Mouse (Mus musculus): ENCODE measurements around the gene Stard7. TPM values are rescaled to one million over a fixed set of nuclear protein-coding genes. Genes with fewer than 3 reads are reported as not detected.

The Stard7 gene
- polyA plus RNA-seq, 1 experiment from 2014 or later = 135 TPM

- Histone ChIP-seq H3K9me3 (replicated peaks) (peaks cover 4% of the 10 kb centered on the region; the same call in 1 of the 2 replicates), H3K36me3 (no peaks in the 10 kb centered on the region), H3K27me3 (replicated peaks) (no peaks in the 10 kb centered on the region), H3K4me2 (no peak overlapping the region), H3K4me1 (replicated peaks) (no peaks in the 10 kb centered on the region), H3K27ac (ENCODE audit: poor library complexity, severe bottlenecking) (no peak overlapping the region), H3K4me3 (no peak overlapping the region), H3K9ac (no peak overlapping the region)
- ATAC-seq (ENCODE audit: insufficient number of reproducible peaks, low FRiP score) = no peak
- 83% methylated on average over 2 of the region's 2 CpGs for WGBS
Observed at GRCm38 (mm10) chr2:127308660-127309059, 38.6 kb downstream of the Stard7 start.

GRCm38 (mm10) chr2:127310246-127310645, 40.2 kb downstream of the Stard7 start:
- Histone ChIP-seq H3K9ac (no peak overlapping the region), H3K27ac (ENCODE audit: poor library complexity, severe bottlenecking) (no peak overlapping the region), H3K36me3 (no peaks in the 10 kb centered on the region), H3K9me3 (replicated peaks) (peaks cover 4% of the 10 kb centered on the region; the same call in 1 of the 2 replicates), H3K27me3 (replicated peaks) (no peaks in the 10 kb centered on the region), H3K4me3 (no peak overlapping the region), H3K4me2 (no peak overlapping the region), H3K4me1 (replicated peaks) (peaks cover 6% of the 10 kb centered on the region; the same call in 1 of the 2 replicates)
- no peak for ATAC-seq (ENCODE audit: insufficient number of reproducible peaks, low FRiP score)
- 43% methylated on average over 2 of the region's 2 CpGs for WGBS

GRCm38 (mm10) chr2:127310685-127311084, 40.7 kb downstream of the Stard7 start:
- Histone ChIP-seq H3K4me2 (no peak overlapping the region), H3K4me3 (no peak overlapping the region), H3K27ac (ENCODE audit: poor library complexity, severe bottlenecking) (no peak overlapping the region), H3K9ac (no peak overlapping the region), H3K9me3 (replicated peaks) (peaks cover 4% of the 10 kb centered on the region; the same call in 1 of the 2 replicates), H3K4me1 (replicated peaks) (peaks cover 6% of the 10 kb centered on the region; the same call in 1 of the 2 replicates), H3K27me3 (replicated peaks) (no peaks in the 10 kb centered on the region), H3K36me3 (no peaks in the 10 kb centered on the region)
- WGBS = 88% methylated on average over 7 of the region's 7 CpGs
- no peak for ATAC-seq (ENCODE audit: insufficient number of reproducible peaks, low FRiP score)

GRCm38 (mm10) chr2:127311193-127311592, 41.2 kb downstream of the Stard7 start:
- Histone ChIP-seq H3K27me3 (replicated peaks) (no peaks in the 10 kb centered on the region), H3K4me3 (no peak overlapping the region), H3K27ac (ENCODE audit: poor library complexity, severe bottlenecking) (no peak overlapping the region), H3K4me2 (no peak overlapping the region), H3K4me1 (replicated peaks) (peaks cover 6% of the 10 kb centered on the region; the same call in 1 of the 2 replicates), H3K9me3 (replicated peaks) (peaks cover 4% of the 10 kb centered on the region; the same call in 1 of the 2 replicates), H3K36me3 (no peaks in the 10 kb centered on the region), H3K9ac (no peak overlapping the region)
- ATAC-seq (ENCODE audit: insufficient number of reproducible peaks, low FRiP score) = no peak
- 85% methylated on average over 1 of the region's 1 CpGs for WGBS

- ATAC-seq (ENCODE audit: insufficient number of reproducible peaks, low FRiP score) = no peak
- no peak overlapping the region for H3K4me2 ChIP-seq
- H3K4me3 ChIP-seq = no peak overlapping the region
- no peak overlapping the region for H3K9ac ChIP-seq
- H3K4me1 ChIP-seq (replicated peaks) = peaks cover 6% of the 10 kb centered on the region; the same call in 1 of the 2 replicates
- H3K27ac ChIP-seq (ENCODE audit: poor library complexity, severe bottlenecking) = no peak overlapping the region
- peaks cover 4% of the 10 kb centered on the region; the same call in 1 of the 2 replicates for H3K9me3 ChIP-seq (replicated peaks)
- no peaks in the 10 kb centered on the region for H3K36me3 ChIP-seq
- WGBS = 88% methylated on average over 4 of the region's 4 CpGs
- no peaks in the 10 kb centered on the region for H3K27me3 ChIP-seq (replicated peaks)
Observed at GRCm38 (mm10) chr2:127312801-127313200, 42.8 kb downstream of the Stard7 start.

- no peak overlapping the region for H3K9ac ChIP-seq
Observed at GRCm38 (mm10) chr2:127313878-127314277, 43.9 kb downstream of the Stard7 start.

GRCm38 (mm10) chr2:127314467-127315154, 44.6 kb downstream of the Stard7 start:
- peaks cover 6% of the 10 kb centered on the region; the same call in 1 of the 2 replicates for H3K4me1 ChIP-seq (replicated peaks)
- H3K27me3 ChIP-seq (replicated peaks) = no peaks in the 10 kb centered on the region
- peak; percentile 88 for ATAC-seq (ENCODE audit: insufficient number of reproducible peaks, low FRiP score)
- no peak overlapping the region for H3K4me3 ChIP-seq
- H3K36me3 ChIP-seq = no peaks in the 10 kb centered on the region
- peak overlapping the region; percentile 60 for H3K27ac ChIP-seq (ENCODE audit: poor library complexity, severe bottlenecking)
- H3K4me2 ChIP-seq = no peak overlapping the region
- WGBS = 49% methylated on average over 6 of the region's 6 CpGs
- peaks cover 4% of the 10 kb centered on the region; the same call in 1 of the 2 replicates for H3K9me3 ChIP-seq (replicated peaks)
- H3K9ac ChIP-seq = no peak overlapping the region

More at GRCm38 (mm10) chr2:127313878-127314277, 43.9 kb downstream of the Stard7 start:
- H3K4me3 ChIP-seq = no peak overlapping the region
- H3K4me2 ChIP-seq = no peak overlapping the region
- WGBS = 43% methylated on average over 4 of the region's 4 CpGs
- peak; percentile 49 for ATAC-seq (ENCODE audit: insufficient number of reproducible peaks, low FRiP score)
- H3K27ac ChIP-seq (ENCODE audit: poor library complexity, severe bottlenecking) = peak overlapping the region; percentile 60
- H3K27me3 ChIP-seq (replicated peaks) = no peaks in the 10 kb centered on the region
- H3K4me1 ChIP-seq (replicated peaks) = peaks cover 6% of the 10 kb centered on the region; the same call in 1 of the 2 replicates
- H3K36me3 ChIP-seq = no peaks in the 10 kb centered on the region
- peaks cover 4% of the 10 kb centered on the region; the same call in 1 of the 2 replicates for H3K9me3 ChIP-seq (replicated peaks)

GRCm38 (mm10) chr2:127315155-127315470, 45.1 kb downstream of the Stard7 start:
- H3K9ac ChIP-seq = no peak overlapping the region
- 0 out of 2 replicates have a peak, but pooled peaks have one; percentile 2 for ATAC-seq (ENCODE audit: insufficient number of reproducible peaks, low FRiP score)
- 81% methylated on average over 1 of the region's 1 CpGs for WGBS
- no peak overlapping the region for H3K4me3 ChIP-seq
- no peak overlapping the region for H3K4me2 ChIP-seq
- H3K9me3 ChIP-seq (replicated peaks) = peaks cover 4% of the 10 kb centered on the region; the same call in 1 of the 2 replicates
- H3K36me3 ChIP-seq = no peaks in the 10 kb centered on the region
- no peaks in the 10 kb centered on the region for H3K27me3 ChIP-seq (replicated peaks)
- peaks cover 6% of the 10 kb centered on the region; the same call in 1 of the 2 replicates for H3K4me1 ChIP-seq (replicated peaks)
- peak overlapping the region; percentile 60 for H3K27ac ChIP-seq (ENCODE audit: poor library complexity, severe bottlenecking)

GRCm38 (mm10) chr2:127316431-127316830, 46.4 kb downstream of the Stard7 start:
- ATAC-seq (ENCODE audit: insufficient number of reproducible peaks, low FRiP score) = no peak
- 75% methylated on average over 5 of the region's 5 CpGs for WGBS

GRCm38 (mm10) chr2:127318136-127318535, 48.1 kb downstream of the Stard7 start:
- no peaks in the 10 kb centered on the region for H3K27me3 ChIP-seq (replicated peaks)
- no peaks in the 10 kb centered on the region for H3K9me3 ChIP-seq (replicated peaks)
- no peak overlapping the region for H3K9ac ChIP-seq
- peaks cover 8% of the 10 kb centered on the region; the same call in 1 of the 2 replicates for H3K4me1 ChIP-seq (replicated peaks)
- no peak overlapping the region for H3K4me2 ChIP-seq
- 74% methylated on average over 4 of the region's 4 CpGs for WGBS
- no peak for ATAC-seq (ENCODE audit: insufficient number of reproducible peaks, low FRiP score)
- no peaks in the 10 kb centered on the region for H3K36me3 ChIP-seq
- H3K4me3 ChIP-seq = no peak overlapping the region
- no peak overlapping the region for H3K27ac ChIP-seq (ENCODE audit: poor library complexity, severe bottlenecking)

More at GRCm38 (mm10) chr2:127316431-127316830, 46.4 kb downstream of the Stard7 start:
- Histone ChIP-seq H3K4me2 (no peak overlapping the region), H3K9ac (no peak overlapping the region), H3K4me1 (replicated peaks) (peaks cover 6% of the 10 kb centered on the region; the same call in 1 of the 2 replicates), H3K4me3 (no peak overlapping the region), H3K9me3 (replicated peaks) (peaks cover 4% of the 10 kb centered on the region; the same call in 1 of the 2 replicates), H3K27ac (ENCODE audit: poor library complexity, severe bottlenecking) (no peak overlapping the region), H3K27me3 (replicated peaks) (no peaks in the 10 kb centered on the region), H3K36me3 (no peaks in the 10 kb centered on the region)

- no peaks in the 10 kb centered on the region for H3K36me3 ChIP-seq
- 60% methylated on average over 4 of the region's 4 CpGs for WGBS
- H3K27me3 ChIP-seq (replicated peaks) = no peaks in the 10 kb centered on the region
- H3K9me3 ChIP-seq (replicated peaks) = no peaks in the 10 kb centered on the region
- no peak overlapping the region for H3K4me3 ChIP-seq
- peaks cover 15% of the 10 kb centered on the region; the same call in 1 of the 2 replicates for H3K4me1 ChIP-seq (replicated peaks)
- no peak overlapping the region for H3K27ac ChIP-seq (ENCODE audit: poor library complexity, severe bottlenecking)
- H3K9ac ChIP-seq = no peak overlapping the region
- ATAC-seq (ENCODE audit: insufficient number of reproducible peaks, low FRiP score) = no peak
- H3K4me2 ChIP-seq = no peak overlapping the region
Observed at GRCm38 (mm10) chr2:127319071-127319470, 49.1 kb downstream of the Stard7 start.

Measured in heart, embryonic 12.5 days (tissue).